Mouse (Mus musculus) thymus, postnatal 25 days (tissue): ENCODE measurements around the gene Kantr.
A peak's percentile ranks its signal among the peaks of the same experiment; 100 is the strongest.
"Not testable (repeated sequence)": the region's sequence is repeated elsewhere in the genome, so short reads cannot be mapped to it uniquely, and the experiment has no call there.

ENCODE experiments used
- DNase-seq: peaks from one replicate; pipeline ENCODE4 v3.0.0; 2022

Kantr gene

GRCm38 (mm10) chrX:152326996-152327688 is at the start of gene Kantr:
Kantr (minus strand) TSS chrX:152327495.
- DNase-seq = peak; percentile 66

GRCm38 (mm10) chrX:152368397-152369273 is 41.3 kb upstream of the Kantr start, which contains the start of gene Gpr173:
Gpr173 (minus strand) TSS chrX:152368704.
- DNase-seq = no peak

GRCm38 (mm10) chrX:152368054-152368396 is 40.7 kb upstream of the Kantr start:
- no peak for DNase-seq

- DNase-seq = no peak
Measured at GRCm38 (mm10) chrX:152366418-152366817, 39.1 kb upstream of the Kantr start.

- peak; percentile 16 for DNase-seq
Measured at GRCm38 (mm10) chrX:152352553-152353153, 25.4 kb upstream of the Kantr start.

- no peak for DNase-seq
Measured at GRCm38 (mm10) chrX:152347041-152347440, 19.7 kb upstream of the Kantr start.

GRCm38 (mm10) chrX:152346587-152346986 is 19.3 kb upstream of the Kantr start:
- no peak for DNase-seq

- DNase-seq = no peak
Measured at GRCm38 (mm10) chrX:152342903-152343302, 15.6 kb upstream of the Kantr start.

- DNase-seq = peak; percentile 90
Measured at GRCm38 (mm10) chrX:152342358-152342901, 15.1 kb upstream of the Kantr start, which contains the start of gene Tspyl2. Tspyl2 (minus strand) TSS chrX:152342425.

- no peak for DNase-seq
Measured at GRCm38 (mm10) chrX:152341496-152341895, 14.2 kb upstream of the Kantr start.

- DNase-seq = peak; percentile 73
Measured at GRCm38 (mm10) chrX:152336546-152337332, 9.4 kb upstream of the Kantr start.

GRCm38 (mm10) chrX:152336123-152336522 is 8.8 kb upstream of the Kantr start:
- DNase-seq = not testable (repeated sequence)

GRCm38 (mm10) chrX:152329400-152329799 is 2.1 kb upstream of the Kantr start:
- not testable (repeated sequence) for DNase-seq

GRCm38 (mm10) chrX:152327689-152328052 is 376 bp upstream of the Kantr start:
- DNase-seq = no peak

GRCm38 (mm10) chrX:152323584-152323983 is 3.7 kb downstream of the Kantr start:
- DNase-seq = peak; percentile 21

GRCm38 (mm10) chrX:152322776-152323175 is 4.5 kb downstream of the Kantr start:
- DNase-seq = no peak

GRCm38 (mm10) chrX:152320535-152320934 is 6.8 kb downstream of the Kantr start:
- no peak for DNase-seq

- DNase-seq = peak; percentile 27
Measured at GRCm38 (mm10) chrX:152307942-152308341, 19.4 kb downstream of the Kantr start.

GRCm38 (mm10) chrX:152307371-152307770 is 19.9 kb downstream of the Kantr start:
- DNase-seq = no peak

GRCm38 (mm10) chrX:152306224-152306623 is 21.1 kb downstream of the Kantr start:
- DNase-seq = no peak

GRCm38 (mm10) chrX:152287026-152287425 is 40.3 kb downstream of the Kantr start:
- not testable (repeated sequence) for DNase-seq

- DNase-seq = no peak
Measured at GRCm38 (mm10) chrX:152284746-152285145, 42.5 kb downstream of the Kantr start.
